In the genomic region with DNA sequence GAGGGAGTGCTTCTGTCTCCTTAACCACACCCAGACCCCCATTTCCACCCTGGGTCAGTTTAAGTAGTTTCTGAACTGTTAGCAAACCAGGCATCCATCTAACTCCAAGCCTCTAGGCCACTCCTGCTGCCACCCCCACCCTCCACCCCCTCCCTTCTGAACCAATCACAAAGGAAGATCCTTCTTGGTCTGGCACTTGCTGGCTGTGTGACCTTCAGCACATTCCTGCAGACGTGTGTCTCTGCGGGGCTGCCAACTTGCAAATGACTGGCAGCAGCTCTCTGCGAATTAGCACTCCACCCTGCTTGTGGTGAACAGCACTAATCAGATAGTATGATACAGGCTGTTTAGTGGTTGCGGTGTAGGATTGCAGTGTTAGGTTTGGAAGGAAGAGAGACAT, we compare ENCODE assay signal across 9 mouse cellular contexts. TPM values are rescaled to one million over a fixed set of nuclear protein-coding genes. Genes with fewer than 3 reads are reported as not detected.
DNase-seq lines count a peak whose midpoint lies in the region; ATAC-seq and TF ChIP-seq lines count a peak whose summit lies in the region.
"Had no signal": no experiment of that assay in that cellular context is flagged by ENCODE, and none has a peak within 500 bp of the region (broad histone marks: within the 10 kb centered on the region; RNA-seq: fewer than 3 reads in every experiment).

No protein-coding gene starts in this region.

- no peak overlapping the region for H3K4me3 ChIP-seq in MEL (ENCODE audit: control insufficient read depth in 1 of 2, insufficient read depth in 1 of 2, low read depth in 2 of 2, low read length in 2 of 2)

- H3K9ac ChIP-seq in MEL (ENCODE audit: control insufficient read depth, low read depth, low read length, poor library complexity, severe bottlenecking), result no peak overlapping the region

- no peaks in the 10 kb centered on the region for H3K9me3 ChIP-seq in MEL (replicated peaks; ENCODE audit: insufficient read depth, low read length)

- peaks cover 19 to 39% of the 10 kb centered on the region in 2 experiments for H3K4me1 ChIP-seq in MEL (ENCODE audit: control insufficient read depth in 1 of 2, insufficient read depth in 2 of 2, low read length in 2 of 2)

- H3K36me3 ChIP-seq in MEL (ENCODE audit: control insufficient read depth in 1 of 2, insufficient read depth in 2 of 2, low read length in 2 of 2), result peaks cover 0 to 30% of the 10 kb centered on the region in 2 experiments; a peak in 2 of 4 replicates

- TF ChIP-seq EP300 in MEL (IDR thresholded peaks at IDR 0.05; ENCODE audit: low read depth in 1 of 2, low read length in 2 of 2), result peak; percentile 39 to 74; a peak in 3 of 4 replicates

- DNase-seq in layer of hippocampus, postnatal 10 days (ENCODE audit: low spot score in 2 of 2), result peak; percentile 43 to 57
- DNase-seq in layer of hippocampus, postnatal 36 days, result no peak
- DNase-seq in MEL (ENCODE audit: low read depth, low spot score), result peak; percentile 87
- peak; percentile 34 for DNase-seq in brain, adult 2 months (ENCODE audit: low read depth, low spot score)
- DNase-seq in kidney, adult 8-10 months, result peak; percentile 31 to 56
- no peak for DNase-seq in right cerebral cortex, adult 2 months (ENCODE audit: low spot score in 2 of 2)

- TF ChIP-seq POLR2A in MEL (IDR thresholded peaks at IDR 0.05; ENCODE audit: control insufficient read depth in 1 of 2, insufficient read depth in 1 of 2, low read depth in 1 of 2, low read length in 2 of 2, poor library complexity in 1 of 2), result no peak

- H3K27ac ChIP-seq in MEL (ENCODE audit: control insufficient read depth, low read depth, low read length), result no peak overlapping the region

- TF ChIP-seq CTCF in MEL (IDR thresholded peaks at IDR 0.05 in 2 of 3, conservative IDR thresholded peaks at IDR 0.05 in 1 of 3; ENCODE audit: control insufficient read depth in 1 of 3, insufficient read depth in 1 of 3, low read depth in 2 of 3, low read length in 3 of 3, poor library complexity in 1 of 3, severe bottlenecking in 1 of 3), result no peak

- no peak for ATAC-seq in erythroblast, adult 5-6 weeks (replicated peaks; ENCODE audit: low FRiP score, poor library complexity, severe bottlenecking)

- H3K27me3 ChIP-seq in MEL (ENCODE audit: control insufficient read depth in 1 of 2, insufficient read depth in 2 of 2, low read length in 2 of 2), result no peaks in the 10 kb centered on the region

- TF ChIP-seq RAD21 in MEL (IDR thresholded peaks at IDR 0.05; ENCODE audit: low read depth, low read length), result no peak

- no peaks in the 10 kb centered on the region for H3K79me2 ChIP-seq in MEL (ENCODE audit: control insufficient read depth, insufficient read depth, low read length, poor library complexity)

TF ChIP-seq in MEL, 35 proteins besides CTCF, POLR2A, EP300 and RAD21:
- TF ChIP-seq ZC3H11A (IDR thresholded peaks at IDR 0.05; ENCODE audit: low read depth, low read length), result no peak
- TF ChIP-seq HCFC1 (IDR thresholded peaks at IDR 0.05; ENCODE audit: low read depth, low read length), result no peak
- no peak for TF ChIP-seq GABPA (IDR thresholded peaks at IDR 0.05; ENCODE audit: low read depth, low read length)
- TF ChIP-seq SIN3A (IDR thresholded peaks at IDR 0.05; ENCODE audit: low read length), result peak; percentile 57; the same call in 1 of the 2 replicates
- TF ChIP-seq NRF1 (IDR thresholded peaks at IDR 0.05; ENCODE audit: insufficient read depth, low read depth, low read length, poor library complexity, severe bottlenecking), result no peak
- peak; percentile 57 for TF ChIP-seq GATA1 (IDR thresholded peaks at IDR 0.05; ENCODE audit: low read depth, low read length)
- TF ChIP-seq TCF12 (IDR thresholded peaks at IDR 0.05; ENCODE audit: low read depth, low read length), result peak; percentile 52; the same call in 1 of the 2 replicates
- TF ChIP-seq ZNF384 (IDR thresholded peaks at IDR 0.05; ENCODE audit: low read depth, low read length), result no peak
- TF ChIP-seq SMC3 (IDR thresholded peaks at IDR 0.05; ENCODE audit: low read depth, low read length), result no peak
- TF ChIP-seq TBP (IDR thresholded peaks at IDR 0.05; ENCODE audit: low read depth, low read length), result 0 out of 2 replicates have a peak, but pooled peaks have one; percentile 18
- peak; percentile 98 for TF ChIP-seq RCOR1 (IDR thresholded peaks at IDR 0.05; ENCODE audit: low read depth, low read length)
- TF ChIP-seq MXI1 (IDR thresholded peaks at IDR 0.05; ENCODE audit: low read depth, low read length), result peak; percentile 40; the same call in 1 of the 2 replicates
- no peak for TF ChIP-seq MYC (IDR thresholded peaks at IDR 0.05; ENCODE audit: low read depth, low read length)
- TF ChIP-seq NELFE (IDR thresholded peaks at IDR 0.05; ENCODE audit: low read depth, low read length), result no peak
- TF ChIP-seq BHLHE40 (IDR thresholded peaks at IDR 0.05; ENCODE audit: borderline replicate concordance, low read depth, low read length), result peak; percentile 53; the same call in 1 of the 2 replicates
- TF ChIP-seq MAFK (IDR thresholded peaks at IDR 0.05; ENCODE audit: borderline replicate concordance, low read depth, low read length), result peak; percentile 48; the same call in 1 of the 2 replicates
- peak; percentile 77 for TF ChIP-seq ETS1 (IDR thresholded peaks at IDR 0.05; ENCODE audit: low read depth, low read length)

RNA-seq across cellular contexts. Expression of a gene that starts 18.1 kb away (rescaled TPM):
- total RNA-seq in layer of hippocampus, postnatal 10 days (2021), result 10 to 100 TPM; 46.1 to 49.8 TPM
- total RNA-seq in layer of hippocampus, postnatal 36 days (2021), result 10 to 100 TPM; 56.3 to 64.5 TPM
- 11.6 and 15.1 TPM in 2 replicates for total RNA-seq in MEL (2012; rRNA removed)
- polyA plus RNA-seq in MEL (2012; ENCODE audit: insufficient read depth in 1 of 2, insufficient read length in 2 of 2, low read depth in 1 of 2, low replicate concordance in 2 of 2, missing spikeins in 1 of 2), result 10 to 100 TPM in 1 of 2 experiments, not detected in 1; 50.3 TPM
- 179 and 188 TPM in 2 replicates for total RNA-seq in erythroblast, adult 5-6 weeks (2015; ENCODE audit: low replicate concordance)
- 105 and 131 TPM in 2 replicates for total RNA-seq in erythroblast, adult 5-6 weeks (2017; ENCODE audit: low replicate concordance)

RNA-seq across cellular contexts. Expression of a gene that starts 36.7 kb away (rescaled TPM):
- 1 to 10 TPM; 1.2 to 2.5 TPM for total RNA-seq in layer of hippocampus, postnatal 10 days (2021)
- total RNA-seq in layer of hippocampus, postnatal 36 days (2021), result 1 to 10 TPM in 1 of 2 experiments, under 1 TPM in 1; 0.94 to 1.4 TPM
- not detected in 2 replicates for total RNA-seq in MEL (2012; rRNA removed)
- polyA plus RNA-seq in MEL (2012; ENCODE audit: insufficient read depth in 1 of 2, insufficient read length in 2 of 2, low read depth in 1 of 2, low replicate concordance in 2 of 2, missing spikeins in 1 of 2), result not detected
- not detected in 2 replicates for total RNA-seq in erythroblast, adult 5-6 weeks (2015; ENCODE audit: low replicate concordance)
- total RNA-seq in erythroblast, adult 5-6 weeks (2017; ENCODE audit: low replicate concordance), result 1.5 TPM in 1 of 2 replicates, not detected in the other
- total RNA-seq: neutrophil, adult 5-6 weeks had no signal
- polyA plus RNA-seq: embryonic facial prominence, embryonic 11.5 days had no signal

Comparison
In these comparisons a context has a peak if more than half of its experiments do, and no peak if none do; other contexts are left out.
1. DNase-seq: peak in layer of hippocampus, postnatal 10 days (2 of 2), MEL (single experiment), brain, adult 2 months (single experiment) and kidney, adult 8-10 months (2 of 2); none in layer of hippocampus, postnatal 36 days (0 of 2) and right cerebral cortex, adult 2 months (0 of 2).